ENCODE assay signal across 9 mouse cellular contexts in the genomic region with DNA sequence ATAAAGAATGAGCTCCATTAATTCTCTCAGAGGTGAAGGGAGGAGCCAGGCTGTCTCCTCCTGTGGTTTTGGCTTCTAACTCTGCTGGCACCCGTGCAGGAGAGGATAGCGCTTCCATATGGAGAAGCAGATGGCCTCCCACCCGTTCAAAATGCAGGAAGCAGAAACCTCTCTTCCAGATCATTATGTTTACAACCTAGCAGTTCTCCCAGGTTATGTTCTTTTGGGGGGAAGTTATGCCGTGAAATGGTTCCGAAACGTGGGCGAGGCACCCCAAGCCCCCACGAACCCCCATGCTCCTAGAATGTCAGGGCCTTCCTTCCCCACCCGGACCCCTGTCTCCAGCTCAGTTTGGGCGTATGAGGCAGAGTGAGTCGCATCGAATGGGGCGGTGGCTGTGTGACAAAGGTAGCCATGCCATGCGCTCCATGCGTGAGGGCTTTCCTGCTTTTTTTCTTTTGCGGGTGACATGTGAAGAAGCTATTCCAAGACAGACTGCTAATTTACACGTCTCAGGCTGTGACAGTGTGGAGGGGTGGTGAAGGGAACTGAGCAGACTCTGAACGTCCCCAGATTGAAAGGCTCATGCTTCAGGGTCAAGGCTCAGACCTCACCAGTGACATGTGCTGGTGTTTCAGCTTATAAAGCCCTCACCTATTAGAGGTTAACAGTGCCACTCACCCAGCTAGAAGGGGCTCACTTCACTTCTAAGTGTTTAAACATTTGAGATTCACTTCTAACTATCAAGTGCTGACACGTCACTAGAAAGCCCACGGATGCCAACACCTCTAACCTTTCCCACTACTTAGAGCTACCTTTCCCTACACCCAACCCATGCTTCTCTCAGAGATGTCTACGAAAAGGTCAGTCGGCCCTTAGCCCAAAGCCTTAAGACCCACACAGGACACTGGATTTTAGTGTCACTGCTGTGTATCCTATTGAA.
DNase-seq lines count a peak whose midpoint lies in the region; ATAC-seq and TF ChIP-seq lines count a peak whose summit lies in the region.
"Had no signal": no experiment of that assay in that cellular context is flagged by ENCODE, and none has a peak within 500 bp of the region (broad histone marks: within the 10 kb centered on the region; RNA-seq: fewer than 3 reads in every experiment).

No protein-coding gene starts in this region.

- ATAC-seq in intestine, embryonic 14.5 days (replicated peaks; ENCODE audit: low FRiP score, low TSS enrichment, low read depth), result no peak
- no peak for ATAC-seq in intestine, postnatal 0 days
- peak; percentile 83 for ATAC-seq in hindbrain, embryonic 16.5 days
- 0 out of 2 replicates have a peak, but pooled peaks have one; percentile 44 for ATAC-seq in limb, embryonic 14.5 days (ENCODE audit: low FRiP score, low read depth)
- no peak for ATAC-seq in megakaryocyte-erythroid progenitor cell, adult 5-6 weeks (replicated peaks; ENCODE audit: low FRiP score, low TSS enrichment, poor library complexity, severe bottlenecking)

- intact Hi-C loops in gastrocnemius, postnatal 36 days (cut with DNase I), result no loop called here

- no peaks in the 10 kb centered on the region for H3K9me3 ChIP-seq in intestine, embryonic 14.5 days (ENCODE audit: control insufficient read depth, low read length)
- H3K9me3 ChIP-seq in intestine, postnatal 0 days (ENCODE audit: control insufficient read depth), result no peaks in the 10 kb centered on the region
- H3K9me3 ChIP-seq in hindbrain, embryonic 16.5 days (ENCODE audit: control insufficient read depth, low read length), result no peaks in the 10 kb centered on the region
- no peaks in the 10 kb centered on the region for H3K9me3 ChIP-seq in limb, embryonic 14.5 days (ENCODE audit: control insufficient read depth, low read length)
- H3K9me3 ChIP-seq: heart, embryonic 13.5 days had no signal

- TF ChIP-seq CTCF in intestine, postnatal 0 days (IDR thresholded peaks at IDR 0.05; ENCODE audit: low read depth), result no peak

- no peak overlapping the region for H3K4me3 ChIP-seq in intestine, embryonic 14.5 days (ENCODE audit: low read depth, low read length)
- H3K4me3 ChIP-seq in intestine, postnatal 0 days (ENCODE audit: low read depth, low read length), result no peak overlapping the region
- H3K4me3 ChIP-seq in hindbrain, embryonic 16.5 days (ENCODE audit: low read length), result no peak overlapping the region
- H3K4me3 ChIP-seq in limb, embryonic 14.5 days (replicated peaks; ENCODE audit: low read length), result no peak overlapping the region
- H3K4me3 ChIP-seq: heart, embryonic 13.5 days had no signal

- no peak for DNase-seq in intestine, embryonic 14.5 days (ENCODE audit: low spot score)
- DNase-seq in cerebellum, adult 9-10 months, result peak; percentile 98
- DNase-seq in limb, embryonic 14.5 days (ENCODE audit: low spot score), result peak; percentile 60
- no peak for DNase-seq in urinary bladder, postnatal 36 days (ENCODE audit: low spot score in 2 of 2)
- DNase-seq in gastrocnemius, postnatal 36 days, result no peak

- H3K27ac ChIP-seq in intestine, embryonic 14.5 days (ENCODE audit: low read depth), result peak overlapping the region; percentile 80
- H3K27ac ChIP-seq in intestine, postnatal 0 days (ENCODE audit: low read depth, low read length), result no peak overlapping the region
- H3K27ac ChIP-seq in hindbrain, embryonic 16.5 days (ENCODE audit: low read depth, low read length), result peak overlapping the region; percentile 62
- H3K27ac ChIP-seq in limb, embryonic 14.5 days (replicated peaks; ENCODE audit: low read depth, low read length), result no peak overlapping the region
- H3K27ac ChIP-seq: heart, embryonic 13.5 days had no signal

- H3K4me1 ChIP-seq in intestine, embryonic 14.5 days (replicated peaks; ENCODE audit: control insufficient read depth, insufficient read depth, low read length), result peaks cover 25% of the 10 kb centered on the region; the same call in 1 of the 2 replicates
- H3K4me1 ChIP-seq in intestine, postnatal 0 days (replicated peaks; ENCODE audit: control insufficient read depth, insufficient read depth, low read length), result no peaks in the 10 kb centered on the region
- H3K4me1 ChIP-seq in hindbrain, embryonic 16.5 days (ENCODE audit: control insufficient read depth, insufficient read depth, low read depth, low read length), result no peaks in the 10 kb centered on the region
- peaks cover 13% of the 10 kb centered on the region for H3K4me1 ChIP-seq in limb, embryonic 14.5 days (ENCODE audit: control insufficient read depth, insufficient read depth, low read length)

- no peak for TF ChIP-seq POLR2A in limb, embryonic 14.5 days (IDR thresholded peaks at IDR 0.05; ENCODE audit: borderline replicate concordance, extremely low read depth, insufficient read depth, insufficient read length)

- H3K36me3 ChIP-seq in intestine, embryonic 14.5 days (ENCODE audit: control insufficient read depth, insufficient read depth, low read length), result no peaks in the 10 kb centered on the region
- no peaks in the 10 kb centered on the region for H3K36me3 ChIP-seq in intestine, postnatal 0 days (ENCODE audit: control insufficient read depth, insufficient read depth)
- H3K36me3 ChIP-seq in hindbrain, embryonic 16.5 days (ENCODE audit: control insufficient read depth, insufficient read depth, low read length), result peaks cover 6% of the 10 kb centered on the region
- H3K36me3 ChIP-seq in limb, embryonic 14.5 days (ENCODE audit: control insufficient read depth, insufficient read depth, low read length), result peaks cover 3% of the 10 kb centered on the region; the same call in 1 of the 2 replicates
- H3K36me3 ChIP-seq: heart, embryonic 13.5 days had no signal

- WGBS in intestine, embryonic 14.5 days, result 71% methylated on average over 22 of the region's 22 CpGs
- 79% methylated on average over 22 of the region's 22 CpGs for WGBS in intestine, postnatal 0 days
- WGBS in hindbrain, embryonic 16.5 days, result 68% methylated on average over 22 of the region's 22 CpGs
- 64% methylated on average over 22 of the region's 22 CpGs for WGBS in limb, embryonic 14.5 days

- no peak overlapping the region for H3K9ac ChIP-seq in intestine, embryonic 14.5 days (ENCODE audit: low read length)
- no peak overlapping the region for H3K9ac ChIP-seq in intestine, postnatal 0 days (ENCODE audit: low read depth, low read length)
- 0 out of 2 replicates have a peak overlapping the region, but pooled peaks have one; percentile 14 for H3K9ac ChIP-seq in hindbrain, embryonic 16.5 days (ENCODE audit: low read depth, low read length)
- H3K9ac ChIP-seq in limb, embryonic 14.5 days (ENCODE audit: low read depth, low read length, severe bottlenecking), result no peak overlapping the region
- H3K9ac ChIP-seq: heart, embryonic 13.5 days had no signal

- no peaks in the 10 kb centered on the region for H3K27me3 ChIP-seq in intestine, embryonic 14.5 days (replicated peaks; ENCODE audit: control insufficient read depth, insufficient read depth, low read length)
- no peaks in the 10 kb centered on the region for H3K27me3 ChIP-seq in intestine, postnatal 0 days (replicated peaks; ENCODE audit: control insufficient read depth, insufficient read depth, low read length)
- no peaks in the 10 kb centered on the region for H3K27me3 ChIP-seq in hindbrain, embryonic 16.5 days (replicated peaks; ENCODE audit: control insufficient read depth, insufficient read depth, low read length)
- no peaks in the 10 kb centered on the region for H3K27me3 ChIP-seq in limb, embryonic 14.5 days (ENCODE audit: control insufficient read depth, insufficient read depth, low read length)
- H3K27me3 ChIP-seq: heart, embryonic 13.5 days had no signal

- H3K4me2 ChIP-seq in intestine, embryonic 14.5 days (ENCODE audit: low read length), result no peak overlapping the region
- no peak overlapping the region for H3K4me2 ChIP-seq in intestine, postnatal 0 days (replicated peaks; ENCODE audit: low read depth)
- H3K4me2 ChIP-seq in hindbrain, embryonic 16.5 days (ENCODE audit: low read length), result no peak overlapping the region; the same call in 1 of the 2 replicates
- H3K4me2 ChIP-seq in limb, embryonic 14.5 days (replicated peaks; ENCODE audit: low read depth, low read length, severe bottlenecking), result no peak overlapping the region
- H3K4me2 ChIP-seq: heart, embryonic 13.5 days had no signal

Comparison
In these comparisons a context has a peak if more than half of its experiments do, and no peak if none do; other contexts are left out.
1. H3K27ac ChIP-seq: peak in intestine, embryonic 14.5 days (single experiment) and hindbrain, embryonic 16.5 days (single experiment); none in intestine, postnatal 0 days (single experiment) and limb, embryonic 14.5 days (single experiment).
2. ATAC-seq: peak in hindbrain, embryonic 16.5 days (single experiment) and limb, embryonic 14.5 days (single experiment); none in intestine, embryonic 14.5 days (single experiment), intestine, postnatal 0 days (single experiment) and megakaryocyte-erythroid progenitor cell, adult 5-6 weeks (single experiment).
3. DNase-seq: peak in cerebellum, adult 9-10 months (single experiment) and limb, embryonic 14.5 days (single experiment); none in intestine, embryonic 14.5 days (single experiment), urinary bladder, postnatal 36 days (0 of 2) and gastrocnemius, postnatal 36 days (0 of 2).